Mouse (Mus musculus) cerebellum, adult 2 months (tissue): Measurements from ENCODE around the gene Pald1. TPM values are rescaled to one million over a fixed set of nuclear protein-coding genes. Genes with fewer than 3 reads are reported as not detected.

Experiments used
- DNase-seq, 2 experiments: peaks; one replicate each; pipeline ENCODE4 v3.0.0; 2021
- H3K27ac ChIP-seq: fragments of 200-500 bp; 2 replicates; pipeline ENCODE4 v1.5.1; 2012; ENCODE audit warnings: low read length, control low read depth, inconsistent platforms; ENCODE audit not compliant: insufficient read depth
- H3K27me3 ChIP-seq: fragments of 200-500 bp; 2 replicates; pipeline ENCODE4 v1.6.1; 2012; ENCODE audit warnings: inconsistent platforms, mild to moderate bottlenecking, low read length, moderate library complexity; ENCODE audit not compliant: control insufficient read depth, insufficient read depth
- H3K4me1 ChIP-seq: fragments of 200-500 bp; 2 replicates; pipeline ENCODE4 v1.6.1; 2011; ENCODE audit warnings: low read length; ENCODE audit not compliant: control insufficient read depth, insufficient read depth
- H3K4me3 ChIP-seq: fragments of 200-500 bp; replicated peaks from 2 replicates; pipeline ENCODE3; 2011; ENCODE audit warnings: mild to moderate bottlenecking, low read depth, low read length, control low read depth; ENCODE audit not compliant: insufficient read depth
- CTCF ChIP-seq: fragments of 200-500 bp; IDR thresholded peaks from 2 replicates; pipeline ENCODE4 v1.5.1; 2011; ENCODE audit warnings: low read depth, mild to moderate bottlenecking, control low read depth, low read length, moderate library complexity, borderline replicate concordance; ENCODE audit not compliant: insufficient read depth
- POLR2A ChIP-seq: fragments of 200-500 bp; IDR thresholded peaks from 2 replicates; pipeline ENCODE4 v1.6.1; 2011; ENCODE audit warnings: low read length, control low read depth, borderline replicate concordance; ENCODE audit not compliant: insufficient read depth
- WGBS: fragments of 180-500 bp; shearing (Covaris S2); methylation state at CpG from one replicate; pipeline ENCODE4 v1.1.7; 2018; 5-methylcytosine and 5-hydroxymethylcytosine counted together
- polyA plus RNA-seq: library from polyadenylated mRNA; depleted of rRNA; stranded (reverse); fragments of >200 nt; gene quantifications from 2 replicates; pipeline ENCODE4 v1.2.3, GENCODE M21; 2012

The Pald1 gene
- polyA plus RNA-seq, 1 experiment, result 15.5 TPM

DNA sequence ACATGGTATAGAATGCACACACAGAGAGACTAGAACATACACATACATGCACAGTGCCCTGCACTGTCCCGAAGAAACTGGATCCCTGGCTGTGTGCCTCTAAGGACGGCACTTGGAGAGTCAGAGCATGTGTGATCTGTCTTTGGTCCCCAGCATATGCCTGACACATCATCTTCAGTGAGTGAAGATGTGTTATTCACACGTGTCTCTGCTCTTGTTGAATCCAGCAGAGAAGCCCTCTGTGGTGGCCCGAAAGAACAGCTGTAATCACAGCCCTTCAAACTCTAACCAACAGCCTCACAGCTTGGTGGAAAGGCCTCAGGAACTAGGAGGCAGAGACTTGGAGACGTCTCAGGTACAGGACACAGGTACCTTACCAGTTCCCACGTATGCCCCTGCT lies 1.8 kb upstream of the Pald1 start:
- Histone ChIP-seq H3K4me1 (peaks cover 12% of the 10 kb centered on the region), H3K4me3 (no peak overlapping the region), H3K27ac (no peak overlapping the region), H3K27me3 (no peaks in the 10 kb centered on the region)
- WGBS, result 90% methylated on average over 6 of the region's 6 CpGs
- TF ChIP-seq CTCF (no peak), POLR2A (no peak)
- no peak for DNase-seq

DNA sequence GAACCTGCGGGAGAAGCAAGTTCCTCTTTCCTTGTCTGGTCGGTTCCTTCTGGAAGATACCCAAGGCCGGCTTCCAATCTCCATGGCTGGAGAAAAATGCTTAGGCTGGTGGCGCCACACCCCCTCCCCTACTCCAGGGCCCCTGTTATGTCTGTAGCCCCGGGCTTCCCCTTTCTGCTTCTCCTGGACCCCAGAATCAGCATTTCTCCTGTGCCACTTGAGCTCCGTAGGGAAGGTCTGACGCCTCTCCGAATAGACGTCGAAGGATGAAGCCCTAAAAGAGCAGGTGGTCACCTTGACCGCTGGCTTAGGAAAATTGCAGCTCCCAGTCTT lies 351 bp upstream of the Pald1 start:
- WGBS, result 3% methylated on average over 11 of the region's 11 CpGs
- H3K27ac ChIP-seq, result no peak overlapping the region
- peaks cover 19% of the 10 kb centered on the region for H3K4me1 ChIP-seq
- no peak for TF ChIP-seq CTCF
- TF ChIP-seq POLR2A, result no peak
- no peaks in the 10 kb centered on the region for H3K27me3 ChIP-seq
- H3K4me3 ChIP-seq, result peak overlapping the region; percentile 92
- DNase-seq, result no peak

DNA sequence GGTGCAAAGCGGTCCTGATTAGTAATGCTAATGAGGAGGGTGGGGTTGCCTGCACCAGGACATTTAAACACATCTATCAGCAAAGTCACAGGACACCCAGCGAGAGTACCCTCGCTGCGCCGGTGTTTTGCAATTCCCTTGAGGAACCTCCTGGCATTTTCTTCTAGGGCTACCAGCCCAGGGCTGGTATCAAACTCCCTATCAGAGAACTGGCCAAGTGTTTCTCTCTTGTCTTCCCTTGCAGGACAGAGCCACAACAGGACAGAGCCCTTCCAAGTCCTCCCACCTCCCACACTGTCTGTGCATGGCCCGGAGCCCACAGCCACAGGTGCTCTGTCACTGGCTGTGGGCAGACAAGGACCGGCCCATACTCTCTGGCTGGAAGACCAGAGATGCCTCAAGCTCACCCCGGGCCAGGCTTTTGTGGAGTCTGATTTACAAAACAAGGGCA lies 1.0 kb downstream of the Pald1 start:
- Histone ChIP-seq H3K27me3 (no peaks in the 10 kb centered on the region), H3K27ac (no peak overlapping the region), H3K4me1 (peaks cover 22% of the 10 kb centered on the region), H3K4me3 (peak overlapping the region; percentile 92)
- DNase-seq, result peak in 1 of 2 experiments; percentile 29
- no peak for TF ChIP-seq CTCF
- no peak for TF ChIP-seq POLR2A
- WGBS, result 16% methylated on average over 8 of the region's 8 CpGs

DNA sequence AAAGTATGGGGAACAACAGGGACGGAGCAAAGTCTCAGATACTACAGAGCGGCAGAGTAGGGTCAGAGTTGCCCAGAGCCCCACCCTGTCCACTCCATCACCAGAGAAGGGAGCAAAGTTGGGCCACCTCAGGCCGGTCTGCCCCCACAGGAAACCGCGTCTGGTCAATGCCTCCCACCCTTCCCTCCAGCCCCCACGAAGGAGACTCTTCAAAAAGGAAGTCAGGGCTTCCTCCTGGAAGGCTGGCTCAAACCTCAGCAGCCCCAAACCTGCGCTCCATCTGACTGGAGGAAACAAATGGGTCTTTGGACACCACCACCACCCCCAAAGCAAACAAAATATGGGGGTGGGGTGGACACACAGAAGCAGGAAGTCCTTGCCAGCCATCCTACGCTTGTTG lies 1.5 kb downstream of the Pald1 start:
- H3K4me3 ChIP-seq, result no peak overlapping the region
- no peak for DNase-seq
- no peaks in the 10 kb centered on the region for H3K27me3 ChIP-seq
- TF ChIP-seq POLR2A, result no peak
- TF ChIP-seq CTCF, result no peak
- H3K4me1 ChIP-seq, result peaks cover 22% of the 10 kb centered on the region
- no peak overlapping the region for H3K27ac ChIP-seq
- 43% methylated on average over 8 of the region's 8 CpGs for WGBS

DNA sequence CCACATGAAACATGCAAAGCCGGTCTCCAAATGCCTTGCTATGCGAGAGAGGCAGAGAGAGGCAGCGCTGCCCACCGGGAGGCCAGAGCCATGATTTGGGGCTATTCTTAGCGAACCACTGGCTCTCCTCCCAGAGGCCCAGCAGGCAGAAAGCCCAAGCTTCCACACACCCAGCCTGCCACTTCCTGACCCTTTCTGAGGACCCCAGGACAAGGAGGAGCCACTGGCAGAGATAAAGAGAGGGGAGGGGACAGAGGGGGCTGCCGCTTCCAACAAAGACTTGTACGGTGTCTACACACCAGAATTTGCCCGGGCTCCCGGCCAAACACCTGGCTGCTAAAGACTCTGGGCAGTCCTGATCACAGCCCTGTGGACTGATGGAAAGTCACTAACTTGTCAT lies 3.1 kb downstream of the Pald1 start:
- Histone ChIP-seq H3K4me3 (no peak overlapping the region), H3K4me1 (peaks cover 22% of the 10 kb centered on the region), H3K27ac (0 out of 2 replicates have a peak overlapping the region, but pooled peaks have one; percentile 22), H3K27me3 (no peaks in the 10 kb centered on the region)
- DNase-seq, result no peak
- 34% methylated on average over 9 of the region's 9 CpGs for WGBS
- TF ChIP-seq CTCF, result no peak
- TF ChIP-seq POLR2A, result no peak

DNA sequence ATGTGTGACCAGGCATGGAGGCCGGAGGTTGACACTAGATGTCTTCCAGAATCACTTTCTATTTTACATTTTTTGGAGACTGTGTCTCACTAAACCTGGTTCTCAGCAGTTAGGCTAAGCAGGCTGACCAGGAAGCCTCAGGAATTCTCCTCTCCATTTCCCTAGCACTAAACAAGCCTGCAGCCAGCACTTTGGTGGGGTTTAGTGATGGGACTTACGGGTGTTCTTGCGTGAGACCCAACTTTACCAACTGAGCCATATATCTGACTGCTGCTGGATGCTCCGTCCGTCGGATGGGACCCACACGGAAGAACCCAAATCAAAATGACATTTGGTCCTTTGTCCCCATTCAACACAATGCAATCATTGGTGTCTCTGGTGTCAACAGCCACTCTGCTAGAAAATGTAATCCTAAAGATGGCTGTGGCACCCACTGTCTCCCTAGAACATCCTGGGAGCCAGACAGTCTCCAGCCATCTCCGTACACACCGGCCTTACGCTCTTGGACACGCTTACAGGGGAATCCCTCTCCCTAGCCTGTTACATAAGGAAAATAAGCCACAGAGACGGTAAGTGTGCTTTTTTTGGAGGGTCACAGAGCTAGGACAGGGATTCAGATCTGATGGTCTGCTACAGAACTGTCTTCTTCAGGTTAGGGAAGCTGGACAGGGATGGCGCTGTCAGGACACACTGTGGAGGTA lies 3.8 kb downstream of the Pald1 start:
- Histone ChIP-seq H3K4me3 (no peak overlapping the region), H3K27ac (peak overlapping the region; percentile 28; the same call in 1 of the 2 replicates), H3K27me3 (no peaks in the 10 kb centered on the region), H3K4me1 (peaks cover 29% of the 10 kb centered on the region)
- 86% methylated on average over 13 of the region's 13 CpGs for WGBS
- DNase-seq, result no peak
- TF ChIP-seq POLR2A (no peak), CTCF (no peak)

DNA sequence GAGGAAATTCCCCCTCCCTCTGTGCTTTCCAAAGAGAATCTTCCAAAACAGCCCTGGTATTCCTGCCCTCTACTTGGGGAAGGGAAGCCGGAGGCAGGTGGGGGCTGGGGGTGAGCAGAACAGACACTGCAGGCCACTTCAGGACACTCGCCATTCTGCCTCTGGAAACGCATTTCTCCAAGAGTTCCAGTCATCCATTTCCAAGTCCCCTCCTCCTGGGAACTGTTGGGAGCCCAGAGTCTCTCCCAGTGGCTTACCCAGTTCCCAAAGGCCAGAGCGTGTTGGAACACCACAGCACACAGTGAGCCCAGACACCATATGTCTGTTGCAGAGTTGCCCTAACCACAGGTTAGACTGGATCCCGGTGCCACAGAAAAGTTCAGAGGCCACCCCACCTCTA lies 4.6 kb downstream of the Pald1 start:
- DNase-seq, result no peak
- H3K4me1 ChIP-seq, result peaks cover 25% of the 10 kb centered on the region
- no peaks in the 10 kb centered on the region for H3K27me3 ChIP-seq
- TF ChIP-seq POLR2A, result no peak
- TF ChIP-seq CTCF, result no peak
- WGBS, result 76% methylated on average over 5 of the region's 5 CpGs
- no peak overlapping the region for H3K27ac ChIP-seq
- no peak overlapping the region for H3K4me3 ChIP-seq

DNA sequence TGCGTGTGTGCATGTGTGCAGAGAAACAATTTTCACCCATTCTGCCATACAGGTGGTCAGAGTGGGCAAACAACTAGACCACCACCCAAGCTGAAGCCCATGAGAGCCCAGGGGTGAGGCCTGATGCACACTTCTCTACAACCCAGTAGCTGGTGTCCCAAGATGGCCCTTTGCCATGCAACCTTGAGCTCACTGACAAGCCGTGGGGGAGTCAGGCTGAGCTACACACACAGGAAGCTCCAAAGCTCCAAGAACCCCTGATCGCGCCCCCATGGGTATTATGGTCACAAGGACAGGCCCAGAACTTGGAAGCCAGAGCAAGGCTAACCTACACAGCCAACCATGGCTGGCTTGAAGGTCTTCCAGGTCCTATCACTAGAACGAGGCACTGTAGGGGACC lies 5.3 kb downstream of the Pald1 start:
- Histone ChIP-seq H3K4me1 (peaks cover 28% of the 10 kb centered on the region), H3K27me3 (no peaks in the 10 kb centered on the region), H3K4me3 (no peak overlapping the region), H3K27ac (no peak overlapping the region)
- TF ChIP-seq CTCF (no peak), POLR2A (no peak)
- DNase-seq, result no peak
- 87% methylated on average over 5 of the region's 5 CpGs for WGBS
